In genomic region chr17:24898041-24898854, GRCm38 (mm10) we compare ENCODE assay signal across 9 mouse cellular contexts. TPM values are rescaled to one million over a fixed set of nuclear protein-coding genes. Genes with fewer than 3 reads are reported as not detected.
DNase-seq lines count a peak whose midpoint lies in the region; ATAC-seq and TF ChIP-seq lines count a peak whose summit lies in the region.
"Had no signal": no experiment of that assay in that cellular context is flagged by ENCODE, and none has a peak within 500 bp of the region (broad histone marks: within the 10 kb centered on the region; RNA-seq: fewer than 3 reads in every experiment).

No protein-coding gene starts in this region.

- peak overlapping the region; percentile 87 for H3K4me3 ChIP-seq in cerebellum, adult 2 months (replicated peaks; ENCODE audit: insufficient read depth, low read depth, low read length)
- no peak overlapping the region for H3K4me3 ChIP-seq in kidney, postnatal 0 days (replicated peaks; ENCODE audit: low read depth, low read length)
- H3K4me3 ChIP-seq in forebrain, embryonic 13.5 days: no peak overlapping the region; the same call in 1 of the 2 replicates
- peak overlapping the region; percentile 95 for H3K4me3 ChIP-seq in liver, embryonic 15.5 days (replicated peaks)

- H3K27ac ChIP-seq in cerebellum, adult 2 months (ENCODE audit: insufficient read depth, low read length): no peak overlapping the region
- no peak overlapping the region for H3K27ac ChIP-seq in kidney, postnatal 0 days
- no peak overlapping the region for H3K27ac ChIP-seq in forebrain, embryonic 13.5 days
- H3K27ac ChIP-seq in liver, embryonic 15.5 days (replicated peaks): peak overlapping the region; percentile 89
- H3K27ac ChIP-seq: embryonic facial prominence, embryonic 15.5 days had no signal

- H3K9ac ChIP-seq in kidney, postnatal 0 days (ENCODE audit: low read depth, low read length): 0 out of 2 replicates have a peak overlapping the region, but pooled peaks have one; percentile 9
- H3K9ac ChIP-seq in forebrain, embryonic 13.5 days: 0 out of 2 replicates have a peak overlapping the region, but pooled peaks have one; percentile 92
- 0 out of 2 replicates have a peak overlapping the region, but pooled peaks have one; percentile 9 for H3K9ac ChIP-seq in liver, embryonic 15.5 days
- H3K9ac ChIP-seq: embryonic facial prominence, embryonic 15.5 days had no signal

- H3K27me3 ChIP-seq in cerebellum, adult 2 months (ENCODE audit: control insufficient read depth, insufficient read depth, low read length): no peaks in the 10 kb centered on the region
- no peaks in the 10 kb centered on the region for H3K27me3 ChIP-seq in kidney, postnatal 0 days (ENCODE audit: insufficient read depth, low read length)
- H3K27me3 ChIP-seq in forebrain, embryonic 13.5 days: no peaks in the 10 kb centered on the region
- H3K27me3 ChIP-seq in liver, embryonic 15.5 days: no peaks in the 10 kb centered on the region
- H3K27me3 ChIP-seq: embryonic facial prominence, embryonic 15.5 days had no signal

- peak in 1 of 2 experiments; percentile 31 for DNase-seq in cerebellum, adult 2 months
- DNase-seq in kidney, postnatal 0 days (ENCODE audit: low spot score): no peak
- no peak for DNase-seq in kidney, adult 11 months
- no peak for DNase-seq in gastrocnemius, postnatal 14 days
- DNase-seq in urinary bladder, postnatal 10 days (ENCODE audit: low spot score): no peak

- no peak for TF ChIP-seq CTCF in cerebellum, adult 2 months (IDR thresholded peaks at IDR 0.05; ENCODE audit: borderline replicate concordance, insufficient read depth, low read depth, low read length)
- TF ChIP-seq CTCF in kidney, postnatal 0 days (IDR thresholded peaks at IDR 0.05; ENCODE audit: low read depth): no peak

- no peak for TF ChIP-seq POLR2A in cerebellum, adult 2 months (IDR thresholded peaks at IDR 0.05; ENCODE audit: borderline replicate concordance, insufficient read depth, low read length)

- ATAC-seq in cerebellum, adult (ENCODE audit: insufficient number of reproducible peaks, low FRiP score, low TSS enrichment): no peak
- ATAC-seq in kidney, postnatal 0 days (replicated peaks; ENCODE audit: low FRiP score, low read depth): no peak
- ATAC-seq in forebrain, embryonic 13.5 days: no peak
- no peak for ATAC-seq in liver, embryonic 15.5 days (ENCODE audit: insufficient read depth)

- WGBS in cerebellum, adult 2 months: 56% methylated on average over 4 of the region's 4 CpGs
- 80% methylated on average over 4 of the region's 4 CpGs for WGBS in kidney, postnatal 0 days
- WGBS in forebrain, embryonic 13.5 days: 83% methylated on average over 4 of the region's 4 CpGs
- 75% methylated on average over 4 of the region's 4 CpGs for WGBS in liver, embryonic 15.5 days (ENCODE audit: insufficient replicate concordance)

- no peaks in the 10 kb centered on the region for H3K9me3 ChIP-seq in kidney, postnatal 0 days (replicated peaks; ENCODE audit: low read length)
- no peaks in the 10 kb centered on the region for H3K9me3 ChIP-seq in forebrain, embryonic 13.5 days (replicated peaks)
- no peaks in the 10 kb centered on the region for H3K9me3 ChIP-seq in liver, embryonic 15.5 days (replicated peaks)
- H3K9me3 ChIP-seq: embryonic facial prominence, embryonic 15.5 days had no signal

- H3K36me3 ChIP-seq in kidney, postnatal 0 days (ENCODE audit: insufficient read depth, low read length): peaks cover 50% of the 10 kb centered on the region
- H3K36me3 ChIP-seq in forebrain, embryonic 13.5 days (ENCODE audit: poor library complexity, severe bottlenecking): peaks cover 68% of the 10 kb centered on the region
- peaks cover 75% of the 10 kb centered on the region for H3K36me3 ChIP-seq in liver, embryonic 15.5 days (replicated peaks)

- H3K4me2 ChIP-seq in kidney, postnatal 0 days (ENCODE audit: low read length): no peak overlapping the region
- H3K4me2 ChIP-seq in forebrain, embryonic 13.5 days: no peak overlapping the region; the same call in 1 of the 2 replicates
- peak overlapping the region; percentile 87 for H3K4me2 ChIP-seq in liver, embryonic 15.5 days

- peaks cover 28% of the 10 kb centered on the region for H3K4me1 ChIP-seq in cerebellum, adult 2 months (ENCODE audit: control insufficient read depth, insufficient read depth, low read length)
- peaks cover 6% of the 10 kb centered on the region; the same call in 1 of the 2 replicates for H3K4me1 ChIP-seq in kidney, postnatal 0 days (replicated peaks; ENCODE audit: insufficient read depth, low read length)
- peaks cover 44% of the 10 kb centered on the region for H3K4me1 ChIP-seq in forebrain, embryonic 13.5 days
- H3K4me1 ChIP-seq in liver, embryonic 15.5 days (replicated peaks): peaks cover 76% of the 10 kb centered on the region

- intact Hi-C loops in gastrocnemius, postnatal 14 days (cut with DNase I; ENCODE audit: low total_unique reads): no loop called here

RNA-seq across cellular contexts. Expression of gene Nme3, which starts 1.9 kb away (rescaled TPM):
- 99.0 and 109 TPM in 2 replicates for polyA plus RNA-seq in cerebellum, adult 2 months (2012; rRNA removed)
- polyA plus RNA-seq in kidney, postnatal 0 days (2015; fragmentation: Nextera tagmentation; extraction: Ambion mirVana): 87.1 and 93.1 TPM in 2 replicates
- 72.1 and 80.8 TPM in 2 replicates for polyA plus RNA-seq in forebrain, embryonic 13.5 days (2015; fragmentation: Nextera tagmentation; extraction: Ambion mirVana)
- polyA plus RNA-seq in liver, embryonic 15.5 days (2015; fragmentation: Nextera tagmentation; extraction: Ambion mirVana): 53.4 and 60.1 TPM in 2 replicates
- 1 to 10 TPM; 7.6 to 9.0 TPM for total RNA-seq in gastrocnemius, postnatal 14 days (2021)

RNA-seq across cellular contexts. Expression of gene Mrps34, which starts 3.3 kb away (rescaled TPM):
- polyA plus RNA-seq in cerebellum, adult 2 months (2012; rRNA removed): 147 and 149 TPM in 2 replicates
- 141 TPM in 2 replicates for polyA plus RNA-seq in kidney, postnatal 0 days (2015; fragmentation: Nextera tagmentation; extraction: Ambion mirVana)
- polyA plus RNA-seq in forebrain, embryonic 13.5 days (2015; fragmentation: Nextera tagmentation; extraction: Ambion mirVana): 81.4 and 85.4 TPM in 2 replicates
- polyA plus RNA-seq in liver, embryonic 15.5 days (2015; fragmentation: Nextera tagmentation; extraction: Ambion mirVana): 52.3 and 52.8 TPM in 2 replicates
- total RNA-seq in gastrocnemius, postnatal 14 days (2021): 100 to 1,000 TPM; 118 to 120 TPM

RNA-seq across cellular contexts. Expression of gene Eme2, which starts 3.4 kb away (rescaled TPM):
- polyA plus RNA-seq in cerebellum, adult 2 months (2012; rRNA removed): 57.3 and 62.7 TPM in 2 replicates
- 29.5 and 29.6 TPM in 2 replicates for polyA plus RNA-seq in kidney, postnatal 0 days (2015; fragmentation: Nextera tagmentation; extraction: Ambion mirVana)
- polyA plus RNA-seq in forebrain, embryonic 13.5 days (2015; fragmentation: Nextera tagmentation; extraction: Ambion mirVana): 31.3 and 36.5 TPM in 2 replicates
- 11.5 and 13.0 TPM in 2 replicates for polyA plus RNA-seq in liver, embryonic 15.5 days (2015; fragmentation: Nextera tagmentation; extraction: Ambion mirVana)
- total RNA-seq in gastrocnemius, postnatal 14 days (2021): 10 to 100 TPM; 13.9 to 14.5 TPM

RNA-seq across cellular contexts. Expression of gene Spsb3, which starts 11.8 kb away (rescaled TPM):
- polyA plus RNA-seq in cerebellum, adult 2 months (2012; rRNA removed): 124 and 138 TPM in 2 replicates
- 53.4 and 55.9 TPM in 2 replicates for polyA plus RNA-seq in kidney, postnatal 0 days (2015; fragmentation: Nextera tagmentation; extraction: Ambion mirVana)
- 64.3 and 67.4 TPM in 2 replicates for polyA plus RNA-seq in forebrain, embryonic 13.5 days (2015; fragmentation: Nextera tagmentation; extraction: Ambion mirVana)
- polyA plus RNA-seq in liver, embryonic 15.5 days (2015; fragmentation: Nextera tagmentation; extraction: Ambion mirVana): 45.2 and 48.4 TPM in 2 replicates
- total RNA-seq in gastrocnemius, postnatal 14 days (2021): 10 to 100 TPM; 24.4 to 29.2 TPM

RNA-seq across cellular contexts. Expression of gene Nubp2, which starts 12.1 kb away (rescaled TPM):
- polyA plus RNA-seq in cerebellum, adult 2 months (2012; rRNA removed): 36.4 and 39.0 TPM in 2 replicates
- polyA plus RNA-seq in kidney, postnatal 0 days (2015; fragmentation: Nextera tagmentation; extraction: Ambion mirVana): 55.9 and 57.5 TPM in 2 replicates
- 68.5 and 76.9 TPM in 2 replicates for polyA plus RNA-seq in forebrain, embryonic 13.5 days (2015; fragmentation: Nextera tagmentation; extraction: Ambion mirVana)
- 68.1 and 73.5 TPM in 2 replicates for polyA plus RNA-seq in liver, embryonic 15.5 days (2015; fragmentation: Nextera tagmentation; extraction: Ambion mirVana)
- total RNA-seq in gastrocnemius, postnatal 14 days (2021): 10 to 100 TPM; 12.5 to 14.6 TPM

Comparison
In these comparisons a context has a peak if more than half of its experiments do, and no peak if none do; other contexts are left out.
1. H3K4me3 ChIP-seq: peak in cerebellum, adult 2 months (single experiment) and liver, embryonic 15.5 days (single experiment); none in kidney, postnatal 0 days (single experiment) and forebrain, embryonic 13.5 days (single experiment).
2. H3K9ac ChIP-seq: peak in every context shown above with its lines; median percentile 92 in forebrain, embryonic 13.5 days; 9 in kidney, postnatal 0 days; 9 in liver, embryonic 15.5 days.